Mouse (Mus musculus): ENCODE data around the gene Txndc2.

DNA sequence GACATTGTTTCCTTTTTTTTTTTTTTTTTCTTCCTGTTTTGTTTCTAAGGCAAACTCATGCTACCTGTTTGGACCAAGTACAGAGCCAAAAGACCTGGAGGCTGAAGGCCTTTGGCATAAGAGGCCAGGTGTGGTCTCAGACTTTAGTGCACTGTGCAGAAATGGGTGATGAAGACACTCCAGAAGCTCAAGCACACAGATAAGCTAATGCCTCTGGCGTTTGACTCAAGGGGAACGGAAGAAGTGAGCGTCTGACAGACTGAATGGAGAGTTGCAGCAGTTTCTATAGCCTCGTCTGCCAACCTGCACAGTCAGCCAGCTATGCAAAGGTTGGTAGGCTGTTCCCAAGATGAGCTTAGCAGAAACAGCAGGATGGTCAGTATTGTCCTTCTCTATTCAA, 13.6 kb upstream of the Txndc2 start:
- no peak for TF ChIP-seq CTCF (IDR thresholded peaks at IDR 0.05; ENCODE audit: borderline replicate concordance, insufficient read depth, low read depth, low read length)
- TF ChIP-seq POLR2A (IDR thresholded peaks at IDR 0.05; ENCODE audit: borderline replicate concordance, insufficient read depth, low read length): no peak
